Mouse (Mus musculus) erythroblast, embryonic 14.5 days (primary cell): ENCODE results near the gene Usp28.

Source experiments
- GATA1 ChIP-seq: IDR thresholded peaks from 2 replicates; pipeline ENCODE4 v1.6.1; 2012; ENCODE audit warnings: low read length, inconsistent platforms, mixed read lengths
- TAL1 ChIP-seq: IDR thresholded peaks from 3 replicates; pipeline ENCODE4 v1.6.1; 2012; ENCODE audit warnings: low read length, inconsistent platforms, mixed read lengths

DNA sequence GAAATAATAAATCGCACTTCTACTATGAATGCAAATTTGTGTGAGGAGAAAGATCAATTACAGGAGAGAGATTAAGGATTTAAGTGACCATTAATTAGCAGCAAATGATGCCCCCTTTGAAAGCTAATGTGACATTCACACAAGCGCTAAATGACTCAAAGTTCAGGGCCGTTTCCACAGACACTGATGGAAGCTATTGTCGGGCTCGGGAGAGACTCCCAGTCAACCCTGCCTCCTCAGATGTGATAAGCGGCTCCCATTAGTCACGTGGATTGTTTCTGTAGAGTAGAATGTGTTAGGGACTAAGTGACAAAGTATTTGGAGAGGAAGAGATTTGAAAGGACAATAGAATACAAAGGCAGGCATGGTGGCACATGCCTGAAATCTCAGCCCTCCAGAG is 23.0 kb upstream of the Usp28 start:
- TF ChIP-seq GATA1 (no peak), TAL1 (no peak)
